Mouse (Mus musculus): ENCODE measurements around the gene Fbxo48. TPM values are rescaled to one million over a fixed set of nuclear protein-coding genes. Genes with fewer than 3 reads are reported as not detected.

Gene Fbxo48
- polyA plus RNA-seq, 1 experiment from 2014 or later, result 1.4 TPM

DNA sequence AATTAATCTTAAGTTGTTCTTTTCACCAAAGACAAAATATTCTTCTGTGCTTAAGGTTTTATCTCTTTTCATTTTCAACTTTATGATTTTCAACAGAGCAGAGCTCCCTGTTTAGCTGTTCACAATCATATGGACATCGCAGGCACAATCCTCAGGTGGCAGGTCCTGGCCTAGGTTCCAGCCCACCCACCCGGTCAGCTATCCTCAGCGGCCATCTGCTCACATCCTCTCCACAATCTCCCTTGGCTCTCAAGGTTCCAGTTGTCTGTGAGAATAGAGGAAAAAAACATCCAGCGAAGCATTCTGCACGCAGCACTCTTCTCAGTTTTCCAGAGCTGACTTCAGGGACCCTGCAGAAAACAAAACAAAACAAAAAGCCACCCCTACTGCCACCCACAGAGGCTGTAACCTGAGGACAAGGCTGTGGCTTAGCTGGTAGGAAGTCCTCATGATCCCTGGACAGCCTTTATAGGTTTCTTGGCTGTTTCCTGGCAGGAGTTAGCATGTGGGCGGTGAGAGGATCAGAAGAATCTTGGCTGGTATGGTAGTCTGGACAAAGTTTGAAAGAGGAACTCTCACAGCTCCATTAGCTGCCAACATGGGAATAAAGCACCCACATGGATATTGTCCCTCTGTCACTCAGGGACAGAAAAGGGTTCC lies 15.5 kb upstream of the Fbxo48 start:
- 68% methylated on average over 6 of the region's 6 CpGs for WGBS
- no peak for ATAC-seq (ENCODE audit: low read depth)
- H3K27ac ChIP-seq (ENCODE audit: low read length), result no peak overlapping the region

DNA sequence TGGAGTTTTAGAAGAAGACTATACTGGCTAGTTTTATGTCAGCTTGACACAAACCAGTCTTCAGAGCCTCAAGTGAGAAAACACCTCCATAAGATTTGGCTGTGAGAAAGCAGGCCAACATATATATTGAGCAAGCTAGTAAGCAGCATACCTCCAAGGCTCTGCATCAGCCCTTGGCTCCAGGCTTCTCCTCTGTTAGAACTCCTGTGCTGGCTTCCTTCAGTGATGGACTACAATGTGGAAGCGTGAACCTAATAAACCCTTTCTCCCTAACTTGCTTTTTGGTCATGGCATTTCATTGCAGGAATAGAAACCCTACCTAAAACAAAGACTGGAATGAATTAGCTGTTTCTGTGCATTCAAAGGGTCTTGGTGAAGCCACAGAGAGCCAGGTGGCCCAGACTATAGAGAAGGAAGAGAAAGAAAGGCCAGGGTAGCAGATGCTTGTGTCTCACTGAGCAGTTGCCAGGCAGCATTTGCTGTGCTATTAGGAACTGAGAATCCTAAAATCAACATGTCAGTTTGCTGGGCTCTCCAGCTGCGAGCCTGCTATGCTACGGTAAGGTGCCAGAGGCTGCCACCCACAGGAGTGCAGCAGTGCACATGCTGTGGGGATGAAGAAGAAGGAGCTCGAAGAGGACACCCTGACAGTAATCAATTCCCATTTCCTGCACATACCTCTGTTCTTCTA lies 9.9 kb upstream of the Fbxo48 start:
- 51% methylated on average over 4 of the region's 4 CpGs for WGBS
- no peaks in the 10 kb centered on the region; the same call in 1 of the 2 replicates for H3K4me1 ChIP-seq (replicated peaks; ENCODE audit: control insufficient read depth, insufficient read depth, low read length)
- no peak for ATAC-seq (ENCODE audit: low read depth)

More for the DNA sequence above, 15.5 kb upstream of the Fbxo48 start:
- Histone ChIP-seq H3K36me3 (ENCODE audit: control insufficient read depth, insufficient read depth, low read length) (no peaks in the 10 kb centered on the region), H3K4me3 (ENCODE audit: low read length) (no peak overlapping the region), H3K9me3 (ENCODE audit: control insufficient read depth, low read length) (no peaks in the 10 kb centered on the region), H3K4me2 (ENCODE audit: low read depth, low read length) (no peak overlapping the region), H3K9ac (ENCODE audit: low read length) (no peak overlapping the region), H3K4me1 (replicated peaks; ENCODE audit: control insufficient read depth, insufficient read depth, low read length) (no peaks in the 10 kb centered on the region), H3K27me3 (ENCODE audit: control insufficient read depth, insufficient read depth, low read depth, low read length) (no peaks in the 10 kb centered on the region)

DNA sequence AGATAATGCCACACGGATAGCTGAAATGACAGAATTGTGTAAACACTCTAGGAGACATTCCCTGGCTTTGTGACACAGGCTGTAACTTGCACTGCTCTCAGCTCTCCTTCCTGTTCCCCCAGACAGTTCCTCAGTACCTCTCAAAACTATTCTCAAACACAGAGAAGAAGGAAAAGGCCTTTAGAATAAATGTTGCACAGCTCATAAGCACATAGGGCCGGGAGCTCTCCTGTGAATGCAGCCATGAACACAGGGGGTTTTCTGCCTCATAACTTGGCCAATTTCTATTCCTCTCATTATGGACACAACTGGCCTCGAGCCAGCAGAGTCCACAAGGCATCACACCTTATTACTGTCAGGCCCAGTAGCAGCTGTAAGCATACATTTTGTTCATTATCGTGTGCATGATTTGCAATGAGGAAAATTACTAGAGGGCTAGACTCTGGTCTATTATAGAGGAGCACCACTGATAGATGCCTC lies 9.2 kb upstream of the Fbxo48 start:
- H3K4me3 ChIP-seq (ENCODE audit: low read length), result no peak overlapping the region
- no peak for ATAC-seq (ENCODE audit: low read depth)
- no peak overlapping the region for H3K9ac ChIP-seq (ENCODE audit: low read length)

More for the DNA sequence above, 9.9 kb upstream of the Fbxo48 start:
- no peak overlapping the region for H3K4me2 ChIP-seq (ENCODE audit: low read depth, low read length)
- no peak overlapping the region for H3K4me3 ChIP-seq (ENCODE audit: low read length)
- H3K27ac ChIP-seq (ENCODE audit: low read length), result no peak overlapping the region
- H3K9ac ChIP-seq (ENCODE audit: low read length), result no peak overlapping the region
- H3K36me3 ChIP-seq (ENCODE audit: control insufficient read depth, insufficient read depth, low read length), result no peaks in the 10 kb centered on the region
- no peaks in the 10 kb centered on the region for H3K27me3 ChIP-seq (ENCODE audit: control insufficient read depth, insufficient read depth, low read depth, low read length)
- H3K9me3 ChIP-seq (ENCODE audit: control insufficient read depth, low read length), result no peaks in the 10 kb centered on the region

GRCm38 (mm10) chr11:16943016-16943415 lies 8.2 kb upstream of the Fbxo48 start:
- Histone ChIP-seq H3K9me3 (ENCODE audit: control insufficient read depth, low read length) (no peaks in the 10 kb centered on the region), H3K27me3 (ENCODE audit: control insufficient read depth, insufficient read depth, low read depth, low read length) (no peaks in the 10 kb centered on the region), H3K9ac (ENCODE audit: low read length) (no peak overlapping the region), H3K4me2 (ENCODE audit: low read depth, low read length) (no peak overlapping the region), H3K4me1 (replicated peaks; ENCODE audit: control insufficient read depth, insufficient read depth, low read length) (no peaks in the 10 kb centered on the region; the same call in 1 of the 2 replicates), H3K36me3 (ENCODE audit: control insufficient read depth, insufficient read depth, low read length) (no peaks in the 10 kb centered on the region), H3K27ac (ENCODE audit: low read length) (no peak overlapping the region), H3K4me3 (ENCODE audit: low read length) (no peak overlapping the region)
- no peak for ATAC-seq (ENCODE audit: low read depth)
- WGBS, result 70% methylated on average over 4 of the region's 4 CpGs

More for the DNA sequence above, 9.2 kb upstream of the Fbxo48 start:
- H3K4me1 ChIP-seq (replicated peaks; ENCODE audit: control insufficient read depth, insufficient read depth, low read length), result no peaks in the 10 kb centered on the region; the same call in 1 of the 2 replicates
- 33% methylated on average over 4 of the region's 4 CpGs for WGBS
- H3K27me3 ChIP-seq (ENCODE audit: control insufficient read depth, insufficient read depth, low read depth, low read length), result no peaks in the 10 kb centered on the region
- no peaks in the 10 kb centered on the region for H3K9me3 ChIP-seq (ENCODE audit: control insufficient read depth, low read length)
- H3K36me3 ChIP-seq (ENCODE audit: control insufficient read depth, insufficient read depth, low read length), result no peaks in the 10 kb centered on the region
- H3K27ac ChIP-seq (ENCODE audit: low read length), result no peak overlapping the region
- H3K4me2 ChIP-seq (ENCODE audit: low read depth, low read length), result no peak overlapping the region

- no peak overlapping the region for H3K9ac ChIP-seq (ENCODE audit: low read length)
- H3K9me3 ChIP-seq (ENCODE audit: control insufficient read depth, low read length), result no peaks in the 10 kb centered on the region
- H3K4me2 ChIP-seq (ENCODE audit: low read depth, low read length), result no peak overlapping the region
- no peaks in the 10 kb centered on the region for H3K27me3 ChIP-seq (ENCODE audit: control insufficient read depth, insufficient read depth, low read depth, low read length)
- no peak overlapping the region for H3K27ac ChIP-seq (ENCODE audit: low read length)
- H3K4me3 ChIP-seq (ENCODE audit: low read length), result no peak overlapping the region
- H3K4me1 ChIP-seq (replicated peaks; ENCODE audit: control insufficient read depth, insufficient read depth, low read length), result peaks cover 15% of the 10 kb centered on the region
- ATAC-seq (ENCODE audit: low read depth), result no peak
- 18% methylated on average over 1 of the region's 1 CpGs for WGBS
- no peaks in the 10 kb centered on the region for H3K36me3 ChIP-seq (ENCODE audit: control insufficient read depth, insufficient read depth, low read length)
These were observed 2.4 kb upstream of the Fbxo48 start for GRCm38 (mm10) chr11:16948756-16949155.

DNA sequence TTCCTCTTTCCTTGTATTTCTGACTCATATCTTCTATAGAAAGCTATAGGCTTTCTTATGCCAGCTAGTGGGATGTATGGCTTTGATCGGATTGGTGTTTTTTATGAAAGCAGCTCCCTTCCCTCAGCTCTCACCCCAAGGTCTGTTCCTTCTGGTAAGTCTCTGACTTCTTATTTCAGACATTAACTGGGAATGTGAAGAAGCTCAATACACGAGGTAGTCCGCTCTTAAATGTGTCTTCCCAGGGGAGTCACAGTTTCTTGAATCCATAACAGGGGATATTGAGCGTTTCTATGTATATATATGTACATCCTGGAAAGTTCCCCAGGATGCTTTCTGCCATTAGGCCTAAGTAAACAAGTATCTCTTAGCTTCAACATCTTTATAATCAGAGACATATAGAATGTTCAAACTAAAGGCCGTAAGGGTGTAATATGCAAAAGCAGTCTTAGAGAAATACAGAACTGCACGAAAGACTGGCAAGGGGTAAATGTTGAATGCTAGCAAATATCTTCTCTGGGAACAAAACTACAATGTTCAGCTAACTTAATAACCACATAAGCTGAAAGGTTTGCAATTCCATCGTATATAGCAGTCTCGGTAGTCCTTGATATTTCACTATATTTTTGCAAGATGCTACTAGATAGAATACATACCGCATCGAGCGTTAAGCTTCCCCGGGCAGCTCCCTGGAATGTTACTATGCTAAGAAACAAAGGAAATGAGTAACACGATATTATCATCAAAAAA lies 774 bp upstream of the Fbxo48 start:
- peaks cover 15% of the 10 kb centered on the region for H3K4me1 ChIP-seq (replicated peaks; ENCODE audit: control insufficient read depth, insufficient read depth, low read length)
- no peaks in the 10 kb centered on the region for H3K36me3 ChIP-seq (ENCODE audit: control insufficient read depth, insufficient read depth, low read length)
- peak overlapping the region; percentile 74 for H3K9ac ChIP-seq (ENCODE audit: low read length)
- peak overlapping the region; percentile 59 for H3K4me2 ChIP-seq (ENCODE audit: low read depth, low read length)
- no peaks in the 10 kb centered on the region for H3K9me3 ChIP-seq (ENCODE audit: control insufficient read depth, low read length)
- 29% methylated on average over 13 of the region's 13 CpGs for WGBS
- H3K27ac ChIP-seq (ENCODE audit: low read length), result peak overlapping the region; percentile 46; the same call in 1 of the 2 replicates
- ATAC-seq (ENCODE audit: low read depth), result no peak
- no peaks in the 10 kb centered on the region for H3K27me3 ChIP-seq (ENCODE audit: control insufficient read depth, insufficient read depth, low read depth, low read length)
- peak overlapping the region; percentile 70 for H3K4me3 ChIP-seq (ENCODE audit: low read length)

- H3K36me3 ChIP-seq (ENCODE audit: control insufficient read depth, insufficient read depth, low read length), result no peaks in the 10 kb centered on the region
- peaks cover 15% of the 10 kb centered on the region for H3K4me1 ChIP-seq (replicated peaks; ENCODE audit: control insufficient read depth, insufficient read depth, low read length)
- ATAC-seq (ENCODE audit: low read depth), result no peak
- WGBS, result 3% methylated on average over 9 of the region's 9 CpGs
- peak overlapping the region; percentile 70 for H3K4me3 ChIP-seq (ENCODE audit: low read length)
- peak overlapping the region; percentile 86 for H3K9ac ChIP-seq (ENCODE audit: low read length)
- peak overlapping the region; percentile 55 for H3K27ac ChIP-seq (ENCODE audit: low read length)
- H3K4me2 ChIP-seq (ENCODE audit: low read depth, low read length), result peak overlapping the region; percentile 92
- no peaks in the 10 kb centered on the region for H3K27me3 ChIP-seq (ENCODE audit: control insufficient read depth, insufficient read depth, low read depth, low read length)
- no peaks in the 10 kb centered on the region for H3K9me3 ChIP-seq (ENCODE audit: control insufficient read depth, low read length)
These were observed 511 bp downstream of the Fbxo48 start for GRCm38 (mm10) chr11:16951761-16952010.

- Histone ChIP-seq H3K4me3 (ENCODE audit: low read length) (no peak overlapping the region), H3K36me3 (ENCODE audit: control insufficient read depth, insufficient read depth, low read length) (no peaks in the 10 kb centered on the region), H3K27me3 (ENCODE audit: control insufficient read depth, insufficient read depth, low read depth, low read length) (no peaks in the 10 kb centered on the region), H3K4me1 (replicated peaks; ENCODE audit: control insufficient read depth, insufficient read depth, low read length) (peaks cover 8% of the 10 kb centered on the region; the same call in 1 of the 2 replicates), H3K4me2 (ENCODE audit: low read depth, low read length) (no peak overlapping the region), H3K9ac (ENCODE audit: low read length) (no peak overlapping the region), H3K9me3 (ENCODE audit: control insufficient read depth, low read length) (no peaks in the 10 kb centered on the region), H3K27ac (ENCODE audit: low read length) (no peak overlapping the region)
- ATAC-seq (ENCODE audit: low read depth), result no peak
- WGBS, result 83% methylated on average over 6 of the region's 6 CpGs
These were observed 5.1 kb downstream of the Fbxo48 start for GRCm38 (mm10) chr11:16956115-16956862.

All from lung, embryonic 16.5 days (tissue).